Mouse (Mus musculus): ENCODE measurements at regions not wholly inside any gene's neighbourhood (a gene's known extent, or its start where the extent isn't known, plus 50 kb on each side); places are given as distances from the start of the nearest gene placed in this dataset.

DNA sequence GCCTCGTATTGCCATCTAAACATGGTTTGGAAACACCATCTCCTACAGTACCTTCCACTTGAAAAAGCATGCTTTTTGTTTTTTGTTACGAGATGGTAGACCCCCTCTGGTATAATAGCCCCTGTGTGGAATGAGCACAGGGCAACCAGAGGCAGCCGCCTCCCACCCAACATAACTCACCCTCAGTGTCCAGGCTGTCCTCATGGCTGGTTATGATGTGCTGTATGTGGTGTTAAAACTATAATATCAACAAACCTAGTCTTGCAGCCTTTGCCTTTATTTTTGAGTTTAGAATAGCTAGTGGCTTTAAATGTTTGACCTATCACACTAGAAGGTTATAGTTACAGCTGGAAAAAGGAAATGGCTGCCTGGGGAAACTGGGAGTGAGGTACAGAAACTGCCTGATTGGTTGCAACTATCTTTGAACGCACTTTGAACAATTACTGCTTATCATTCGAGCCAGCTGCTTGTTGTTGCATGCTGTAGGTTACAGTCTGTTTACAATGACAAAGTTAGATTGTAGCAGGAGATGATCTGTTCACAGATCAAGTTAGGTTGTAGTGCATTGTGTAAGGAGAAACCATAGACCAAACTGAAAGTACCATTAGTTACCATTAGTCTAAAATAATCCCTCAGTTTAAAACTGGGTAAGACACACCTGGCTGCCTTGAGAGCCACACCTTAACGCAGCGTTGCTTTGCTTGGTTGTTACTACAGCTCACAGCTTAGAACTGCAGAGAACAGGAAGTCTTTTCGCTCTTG is 414.8 kb downstream of the Klf5 start:
- no peak for DNase-seq (ENCODE audit: low spot score)

DNA sequence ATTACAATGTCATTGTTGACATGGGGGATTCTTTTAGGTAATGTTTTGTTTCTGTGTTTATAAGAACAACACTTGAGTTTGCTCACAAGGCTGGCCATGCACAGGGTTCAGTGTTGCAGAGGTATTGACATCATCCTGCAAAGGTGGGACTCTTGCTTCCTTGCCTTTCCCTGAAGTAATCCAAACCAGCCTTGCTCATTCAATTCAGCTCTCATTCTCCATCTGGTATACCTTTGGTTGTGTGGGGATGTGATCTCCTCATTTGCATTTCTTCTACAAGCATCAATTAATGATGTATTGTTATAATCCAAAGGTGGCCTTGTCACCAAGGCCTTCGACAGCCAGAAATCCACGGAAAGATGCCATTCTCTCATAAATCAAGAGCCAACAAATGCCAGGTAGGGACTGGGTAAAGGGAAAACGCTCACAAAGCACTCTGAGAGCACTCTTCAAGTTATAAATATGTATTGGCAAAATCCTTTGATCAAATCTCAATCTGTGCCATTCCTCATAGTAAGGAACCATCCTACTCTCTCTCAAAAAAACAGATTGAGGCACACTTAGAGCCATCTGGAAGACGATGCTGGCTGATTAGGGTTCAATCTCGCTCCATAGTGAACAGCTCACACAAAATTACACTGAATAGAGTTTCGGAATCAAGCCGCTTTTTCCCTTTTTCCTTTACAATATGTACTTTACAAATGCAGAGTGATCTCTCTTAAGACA is 435.1 kb downstream of the Klf5 start:
- peak; percentile 81 for DNase-seq (ENCODE audit: low spot score)

DNA sequence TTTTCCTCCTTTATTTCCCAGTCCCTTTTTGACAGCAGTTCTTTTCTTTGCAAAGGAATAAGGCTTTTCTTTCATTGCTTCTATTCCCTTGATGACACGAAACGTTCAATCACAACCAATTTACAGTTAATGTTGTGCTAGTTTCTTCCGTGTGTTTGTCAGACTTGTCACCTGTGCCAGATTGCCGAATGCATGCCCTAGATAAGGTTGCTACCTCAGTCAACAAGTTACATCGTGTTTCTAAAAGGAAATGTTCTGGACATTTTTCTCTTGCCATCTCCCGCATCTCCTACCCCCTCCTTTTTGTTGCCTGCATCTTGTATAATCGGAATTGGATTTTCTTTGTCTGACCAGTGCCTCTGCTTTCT is 435.7 kb downstream of the Klf5 start:
- DNase-seq (ENCODE audit: low spot score): no peak

GRCm38 (mm10) chr14:99743625-99744297 is 445.3 kb downstream of the Klf5 start:
- no peak for DNase-seq (ENCODE audit: low spot score)

GRCm38 (mm10) chr14:99745209-99745608 is 446.7 kb downstream of the Klf5 start:
- DNase-seq (ENCODE audit: low spot score): no peak

GRCm38 (mm10) chr14:99748166-99748565 is 449.7 kb downstream of the Klf5 start:
- DNase-seq (ENCODE audit: low spot score): no peak

GRCm38 (mm10) chr14:99749308-99750305 is 451.1 kb downstream of the Klf5 start:
- DNase-seq (ENCODE audit: low spot score): no peak

GRCm38 (mm10) chr14:99758045-99758444 is 459.6 kb downstream of the Klf5 start:
- no peak for DNase-seq (ENCODE audit: low spot score)

DNA sequence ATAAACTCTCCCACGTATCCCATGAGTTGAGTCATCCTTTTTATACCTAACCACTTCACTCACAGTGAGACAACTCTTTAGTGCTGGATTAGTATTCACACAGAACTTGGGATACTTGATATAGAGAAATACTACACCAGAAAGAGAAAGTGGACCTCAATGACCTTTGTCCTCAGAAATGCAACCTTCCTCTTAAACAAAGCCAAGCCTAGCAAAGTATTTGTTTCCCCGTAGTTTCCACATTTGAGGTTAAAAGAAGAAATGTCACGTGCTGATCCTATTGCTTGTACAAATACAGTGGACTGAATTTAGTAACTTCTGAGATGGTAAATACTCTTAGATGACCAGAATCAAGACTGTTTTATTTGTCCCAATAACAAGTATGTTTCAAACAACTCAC is 464.8 kb downstream of the Klf5 start:
- no peak for DNase-seq (ENCODE audit: low spot score)

DNA sequence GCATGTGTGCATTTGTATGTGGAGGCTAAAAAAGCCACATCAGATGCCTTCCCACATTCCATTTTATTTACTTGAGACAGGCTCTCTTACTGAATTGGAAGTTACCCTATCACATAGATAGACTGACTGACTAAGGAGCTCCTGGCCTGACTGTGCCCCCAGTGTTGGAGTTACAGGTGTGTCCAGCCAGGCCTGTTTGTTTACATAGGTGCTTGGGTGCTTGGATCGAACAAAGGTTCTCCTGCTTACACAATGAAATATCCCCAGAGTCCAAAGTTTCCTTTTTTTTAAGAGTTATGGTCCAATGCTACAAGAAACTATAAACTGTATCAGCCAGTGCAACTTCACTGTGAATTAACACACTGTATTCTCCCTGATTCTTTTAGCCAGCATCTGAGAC is 472.5 kb downstream of the Klf5 start:
- DNase-seq (ENCODE audit: low spot score): no peak

GRCm38 (mm10) chr14:99772774-99773423 is 474.4 kb downstream of the Klf5 start:
- DNase-seq (ENCODE audit: low spot score): no peak

GRCm38 (mm10) chr14:99778477-99778876 is 480.0 kb downstream of the Klf5 start:
- DNase-seq (ENCODE audit: low spot score): no peak

- no peak for DNase-seq (ENCODE audit: low spot score)
Measured at GRCm38 (mm10) chr14:99778957-99779356, 480.5 kb downstream of the Klf5 start.

- no peak for DNase-seq (ENCODE audit: low spot score)
Measured at GRCm38 (mm10) chr14:99783646-99784045, 485.2 kb downstream of the Klf5 start.

DNA sequence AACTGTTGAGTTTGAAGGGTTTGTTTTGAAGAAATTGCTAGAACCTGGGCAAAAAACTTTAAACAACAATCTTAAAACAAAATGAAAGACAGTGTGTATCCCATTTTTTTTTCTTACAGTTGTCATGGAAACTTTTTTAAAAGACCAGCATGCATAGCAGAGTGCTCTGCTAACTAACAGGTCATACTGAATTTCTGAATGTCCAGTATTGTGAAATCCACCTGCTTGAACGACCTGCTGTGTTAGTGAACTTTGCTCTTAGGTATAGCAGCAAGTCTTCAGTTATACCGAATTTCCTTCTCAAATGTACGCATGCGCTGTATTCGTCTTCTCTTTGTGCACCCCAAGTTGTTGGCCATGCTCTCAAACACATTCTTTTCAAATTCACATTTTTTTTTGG is 486.6 kb downstream of the Klf5 start:
- no peak for DNase-seq (ENCODE audit: low spot score)

- no peak for DNase-seq (ENCODE audit: low spot score)
Measured at GRCm38 (mm10) chr14:99786367-99786766, 487.9 kb downstream of the Klf5 start.

GRCm38 (mm10) chr14:99788185-99788584 is 489.7 kb downstream of the Klf5 start:
- no peak for DNase-seq (ENCODE audit: low spot score)

GRCm38 (mm10) chr14:99796293-99796692 is 488.2 kb downstream of the Klf12 start:
- DNase-seq (ENCODE audit: low spot score): no peak

DNA sequence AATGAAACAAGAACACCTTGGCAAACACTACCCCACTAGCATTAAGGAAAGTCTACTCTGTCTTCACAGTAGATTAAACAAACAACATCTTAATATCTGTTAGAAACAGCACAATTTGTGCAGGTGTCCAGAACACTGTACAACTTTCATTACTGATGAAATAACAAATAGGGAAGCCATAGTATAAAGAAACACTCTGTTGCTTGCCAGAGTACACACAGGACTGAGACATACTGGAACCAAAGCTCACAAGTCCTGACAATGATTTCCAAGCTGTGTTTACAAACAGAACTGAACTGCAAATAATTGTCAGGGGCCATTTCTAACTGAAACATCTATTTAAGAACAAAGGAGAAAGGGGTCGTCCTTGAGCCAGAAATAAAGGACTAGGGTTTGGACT is 478.4 kb downstream of the Klf12 start:
- DNase-seq (ENCODE audit: low spot score): no peak

GRCm38 (mm10) chr14:99806599-99806998 is 477.9 kb downstream of the Klf12 start:
- DNase-seq (ENCODE audit: low spot score): no peak

GRCm38 (mm10) chr14:99812741-99813485 is 471.6 kb downstream of the Klf12 start:
- DNase-seq (ENCODE audit: low spot score): no peak
